Mouse (Mus musculus): ENCODE measurements around the gene Dleu7.

Dleu7 gene

GRCm38 (mm10) chr14:62292488-62293339 is at the start of gene Dleu7, which contains the start of gene Rnaseh2b:
Dleu7 (minus strand) TSS chr14:62293047.
Rnaseh2b (plus strand) TSS chr14:62292589.
- DNase-seq (ENCODE audit: extremely low read depth, insufficient read length, low spot score): peak; percentile 2

GRCm38 (mm10) chr14:62341887-62342642 is 49.2 kb upstream of the Dleu7 start:
- DNase-seq (ENCODE audit: extremely low read depth, insufficient read length, low spot score): no peak

DNA sequence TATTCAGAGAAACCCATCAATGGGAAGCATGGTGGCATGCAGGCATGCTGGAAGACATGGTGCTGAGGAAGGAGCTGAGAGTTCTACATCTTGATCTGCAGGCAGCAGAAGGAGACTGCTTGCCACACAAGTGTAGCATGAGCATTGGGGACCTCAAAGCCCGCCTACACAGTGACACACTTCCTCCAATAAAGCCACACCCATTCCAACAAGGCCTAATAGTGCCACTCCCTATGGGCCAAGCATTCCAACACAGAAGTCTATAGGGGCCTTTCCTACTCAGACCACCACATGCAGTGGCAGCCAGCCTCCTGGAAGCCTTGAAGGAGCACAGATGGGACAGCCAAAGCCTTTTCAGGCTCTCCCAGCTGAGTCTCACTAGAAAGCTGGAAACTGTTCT is 46.3 kb upstream of the Dleu7 start:
- DNase-seq (ENCODE audit: extremely low read depth, insufficient read length, low spot score): no peak

GRCm38 (mm10) chr14:62333909-62334687 is 41.3 kb upstream of the Dleu7 start:
- DNase-seq (ENCODE audit: extremely low read depth, insufficient read length, low spot score): no peak

GRCm38 (mm10) chr14:62331866-62332619 is 39.2 kb upstream of the Dleu7 start:
- DNase-seq (ENCODE audit: extremely low read depth, insufficient read length, low spot score): peak; percentile 93

DNA sequence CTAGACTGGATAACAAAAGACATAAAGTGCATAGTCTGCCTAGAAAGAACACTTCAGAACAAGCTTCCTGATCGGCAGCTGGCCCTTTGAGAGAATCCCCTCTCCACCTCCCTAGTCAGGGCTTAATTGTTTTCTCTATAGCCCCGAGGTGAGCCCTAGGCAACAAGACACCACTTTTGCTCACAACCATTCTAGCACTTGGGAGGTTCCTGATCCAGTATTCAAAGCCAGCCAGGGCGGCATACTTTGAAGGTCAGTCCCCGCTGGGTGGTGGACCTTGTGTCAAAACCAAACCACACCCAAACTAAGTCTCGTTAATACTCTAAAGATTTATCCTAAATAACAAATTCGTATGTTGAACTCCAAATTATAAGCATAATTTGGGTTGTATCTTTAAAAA is 38.6 kb upstream of the Dleu7 start:
- DNase-seq (ENCODE audit: extremely low read depth, insufficient read length, low spot score): no peak

- DNase-seq (ENCODE audit: extremely low read depth, insufficient read length, low spot score): no peak
Measured at GRCm38 (mm10) chr14:62329631-62330030, 36.8 kb upstream of the Dleu7 start.

DNA sequence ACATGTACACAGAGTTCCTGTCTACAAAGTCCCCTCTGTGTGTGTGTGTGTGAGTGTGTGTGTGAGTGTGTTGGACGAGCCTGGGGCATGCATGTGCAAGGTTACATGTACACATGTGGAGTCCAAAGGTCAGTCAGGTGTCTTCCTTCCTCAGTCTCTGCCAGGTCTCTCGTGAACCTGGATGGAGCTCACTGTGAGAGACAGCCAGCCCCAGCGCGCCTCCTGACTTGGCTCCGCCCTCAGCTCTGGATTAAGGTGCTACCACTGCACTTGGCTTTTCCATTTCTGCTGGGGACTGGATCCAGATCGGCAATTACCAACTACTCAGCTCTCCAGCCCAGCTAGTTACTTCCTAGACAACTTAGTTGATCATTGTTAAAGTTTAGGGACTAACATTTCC is 35.8 kb upstream of the Dleu7 start:
- DNase-seq (ENCODE audit: extremely low read depth, insufficient read length, low spot score): no peak

DNA sequence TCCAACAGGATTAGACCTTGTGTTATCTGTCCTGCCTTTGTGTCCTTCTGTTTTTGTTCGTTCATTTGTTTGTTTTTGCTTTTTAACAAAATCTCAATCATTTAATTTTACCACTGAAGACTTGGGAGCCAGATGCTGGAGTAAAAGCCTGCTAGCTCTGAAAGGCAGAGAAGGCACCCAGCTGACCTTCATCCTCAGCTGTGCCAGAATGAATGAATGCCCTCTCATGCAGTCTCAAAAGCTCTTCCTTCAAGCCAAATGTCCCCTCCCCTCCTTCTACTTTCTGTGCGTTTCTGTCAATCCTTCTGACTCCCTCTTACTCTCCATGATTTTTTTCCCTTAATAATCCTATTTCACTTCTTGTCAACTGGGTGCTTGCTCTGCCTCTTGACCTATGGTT is 34.3 kb upstream of the Dleu7 start:
- DNase-seq (ENCODE audit: extremely low read depth, insufficient read length, low spot score): no peak

- DNase-seq (ENCODE audit: extremely low read depth, insufficient read length, low spot score): no peak
Measured at GRCm38 (mm10) chr14:62326026-62326425, 33.2 kb upstream of the Dleu7 start.

- no peak for DNase-seq (ENCODE audit: extremely low read depth, insufficient read length, low spot score)
Measured at GRCm38 (mm10) chr14:62324943-62325342, 32.1 kb upstream of the Dleu7 start.

GRCm38 (mm10) chr14:62323457-62323856 is 30.6 kb upstream of the Dleu7 start:
- no peak for DNase-seq (ENCODE audit: extremely low read depth, insufficient read length, low spot score)

- no peak for DNase-seq (ENCODE audit: extremely low read depth, insufficient read length, low spot score)
Measured at GRCm38 (mm10) chr14:62322581-62323344, 29.9 kb upstream of the Dleu7 start.

- no peak for DNase-seq (ENCODE audit: extremely low read depth, insufficient read length, low spot score)
Measured at GRCm38 (mm10) chr14:62311672-62312071, 18.8 kb upstream of the Dleu7 start.

DNA sequence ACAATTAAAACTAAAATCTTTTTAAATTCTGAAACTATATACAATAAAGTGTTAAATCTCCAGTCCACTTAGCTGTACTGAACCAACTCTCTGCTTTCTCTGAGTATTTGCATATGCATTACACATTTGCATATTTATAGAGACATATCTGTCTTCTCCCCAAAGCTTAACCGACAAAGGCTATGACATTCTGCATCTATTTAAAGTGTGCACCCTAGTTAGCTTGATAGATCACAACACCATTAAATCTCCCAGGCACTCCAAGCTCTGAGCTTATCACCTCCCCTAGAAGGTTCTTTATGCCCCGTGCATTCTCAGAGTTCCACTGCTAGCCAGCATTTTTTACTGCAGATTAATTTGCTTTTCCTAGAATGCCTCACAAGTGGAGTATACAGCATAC is 16.2 kb upstream of the Dleu7 start:
- DNase-seq (ENCODE audit: extremely low read depth, insufficient read length, low spot score): no peak

DNA sequence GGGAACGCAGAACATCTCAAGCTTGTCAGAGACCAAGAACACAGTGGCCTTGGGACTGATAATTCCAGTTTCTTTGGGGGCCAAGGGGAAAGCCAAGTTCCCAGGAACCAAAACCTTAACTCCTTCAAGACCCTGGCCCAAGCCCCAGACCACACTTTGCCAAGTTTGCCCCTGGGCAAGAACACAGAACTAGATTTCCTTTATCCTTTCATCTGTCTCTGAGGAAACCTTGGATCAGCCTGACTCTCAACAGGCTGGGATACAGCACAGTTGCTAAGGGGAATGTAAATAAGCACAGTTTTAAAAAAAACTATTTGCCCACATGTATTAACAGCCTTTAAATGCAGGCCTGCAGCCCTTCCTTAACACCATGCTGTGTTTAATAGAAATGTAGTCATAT is 14.7 kb upstream of the Dleu7 start:
- no peak for DNase-seq (ENCODE audit: extremely low read depth, insufficient read length, low spot score)

DNA sequence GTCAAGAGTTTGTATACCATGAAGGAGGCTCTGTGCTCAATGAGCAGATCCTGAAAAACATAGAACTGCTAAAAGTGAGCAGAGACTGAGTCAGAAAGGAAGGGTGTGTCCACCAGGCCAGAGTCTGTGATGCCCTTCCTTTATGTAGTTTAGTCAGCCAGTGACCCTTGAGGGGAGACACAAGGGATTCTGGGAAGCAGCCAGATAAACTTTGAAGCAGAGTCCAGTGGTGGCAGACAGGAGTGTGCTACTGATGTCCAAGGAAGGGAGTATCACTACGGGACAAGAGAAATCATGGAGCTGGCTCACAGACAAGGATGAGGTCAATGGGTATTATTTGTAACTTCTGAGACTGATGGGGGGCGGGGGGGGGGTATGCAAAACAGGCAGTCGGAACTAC is 7.2 kb upstream of the Dleu7 start:
- DNase-seq (ENCODE audit: extremely low read depth, insufficient read length, low spot score): no peak

- no peak for DNase-seq (ENCODE audit: extremely low read depth, insufficient read length, low spot score)
Measured at GRCm38 (mm10) chr14:62298808-62299207, 6.0 kb upstream of the Dleu7 start.

DNA sequence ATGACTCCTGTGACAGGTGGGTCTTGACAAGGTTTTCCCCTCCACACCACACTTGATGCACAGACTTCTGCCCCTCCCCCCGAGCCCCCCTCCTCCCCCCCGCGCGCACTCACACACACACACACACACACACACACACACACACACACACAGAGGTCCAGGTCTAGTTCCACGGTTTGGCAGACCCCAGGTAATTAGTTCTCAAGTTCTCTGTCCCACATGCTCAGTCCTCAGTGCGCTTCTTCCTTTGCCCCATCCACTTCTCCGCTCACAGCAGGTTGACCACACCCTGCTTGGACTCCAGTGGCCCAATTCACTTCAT is 720 bp downstream of the Dleu7 start:
- DNase-seq (ENCODE audit: extremely low read depth, insufficient read length, low spot score): no peak
